Mouse (Mus musculus) Patski (cell line): ENCODE measurements around the gene Gp5. TPM values are rescaled to one million over a fixed set of nuclear protein-coding genes. Genes with fewer than 3 reads are reported as not detected.
A peak's percentile ranks its signal among the peaks of the same experiment; 100 is the strongest.

Experiments
- ATAC-seq: fragments of 100-300 bp; one replicate; pipeline ENCODE4 v1.8.0; 2021
- CTCF ChIA-PET: fragments of 350-600 bp; sonication (Branson Sonifier 250); formaldehyde crosslinking; loops from one replicate; lab custom pipeline; 2022; ENCODE audit warnings: inconsistent platforms; lab: Charles Lee
- POLR2A ChIA-PET: fragments of 350-600 bp; sonication (Branson Sonifier 250); formaldehyde crosslinking; loops from one replicate; lab custom pipeline; 2022; ENCODE audit warnings: antibody characterized with exemption, inconsistent platforms; lab: Charles Lee
- DNase-seq: peaks from one replicate; pipeline ENCODE4 v3.0.0-alpha.2; 2011; ENCODE audit warnings: low read depth, low spot score
- H3K27me3 ChIP-seq: fragments of 371-371 bp; one replicate; pipeline ENCODE4 v1.5.1; 2021
- CTCF ChIP-seq: fragments of 100-300 bp; IDR thresholded peaks from one replicate; pipeline ENCODE4 v1.5.1; 2021
- in situ Hi-C: fragments of 300-500 bp; cut with MboI; formaldehyde crosslinking; loops from 3 replicates; pipeline ENCODE4 v1.11.1; 2018; ENCODE audit warnings: low pct_unique_long_range_greater_than_20kb, mixed read lengths
- polyA plus RNA-seq: library from polyadenylated mRNA; unstranded; gene quantifications from one replicate; pipeline ENCODE4 v1.2.3, GENCODE M21; 2021

Gene Gp5
- polyA plus RNA-seq, 1 experiment from 2014 or later = 0.10 TPM

GRCm38 (mm10) chr16:30263156-30263555 lies 47.4 kb downstream of the Gp5 start:
- H3K27me3 ChIP-seq = no peaks in the 10 kb centered on the region
- POLR2A ChIA-PET = no interaction called here
- CTCF ChIA-PET = interaction anchor here (0.6 to 1.6 kb wide), 6 partner anchors 10 to 268 kb away, joined by 3 to 7 read pairs (median 4); no protein-coding TSS in a partner anchor
- DNase-seq (no peak), ATAC-seq (no peak)
- TF ChIP-seq CTCF = no peak
- in situ Hi-C loops = loop anchor here (25.0 kb wide), 1 partner anchor 799 kb away; no protein-coding TSS in a partner anchor

- ChIA-PET CTCF (interaction anchor here (0.6 to 1.6 kb wide), 6 partner anchors 10 to 269 kb away, joined by 3 to 7 read pairs (median 4); no protein-coding TSS in a partner anchor), POLR2A (no interaction called here)
- H3K27me3 ChIP-seq = no peaks in the 10 kb centered on the region
- in situ Hi-C loops = loop anchor here (25.0 kb wide), 1 partner anchor 800 kb away; no protein-coding TSS in a partner anchor
- ATAC-seq = no peak
- TF ChIP-seq CTCF = no peak
- DNase-seq = no peak
Observed at GRCm38 (mm10) chr16:30262664-30263063, 47.9 kb downstream of the Gp5 start.

- H3K27me3 ChIP-seq = no peaks in the 10 kb centered on the region
- ChIA-PET CTCF (interaction anchor here (1.1 to 1.6 kb wide), 4 partner anchors 9 to 54 kb away, joined by 4 to 7 read pairs (median 6); no protein-coding TSS in a partner anchor), POLR2A (no interaction called here)
- ATAC-seq (no peak), DNase-seq (no peak)
- TF ChIP-seq CTCF = no peak
- in situ Hi-C loops = loop anchor here (25.0 kb wide), 1 partner anchor 800 kb away; no protein-coding TSS in a partner anchor
Observed at GRCm38 (mm10) chr16:30262157-30262556, 48.4 kb downstream of the Gp5 start.

- ChIA-PET CTCF (interaction anchor here (1.3 to 2.0 kb wide), 2 partner anchors 9 to 10 kb away, joined by 5 read pairs; no protein-coding TSS in a partner anchor), POLR2A (no interaction called here)
- H3K27me3 ChIP-seq = no peaks in the 10 kb centered on the region
- DNase-seq (no peak), ATAC-seq (no peak)
- in situ Hi-C loops = loop anchor here (25.0 kb wide), 1 partner anchor 801 kb away; no protein-coding TSS in a partner anchor
- no peak for TF ChIP-seq CTCF
Observed at GRCm38 (mm10) chr16:30261341-30261740, 49.2 kb downstream of the Gp5 start.

- no peak for DNase-seq
- ChIA-PET CTCF (interaction anchor here (2.0 kb wide), 1 partner anchor 8 kb away, joined by 5 read pairs; no protein-coding TSS in a partner anchor), POLR2A (no interaction called here)
- H3K27me3 ChIP-seq = no peaks in the 10 kb centered on the region
- TF ChIP-seq CTCF = no peak
- in situ Hi-C loops = loop anchor here (25.0 kb wide), 1 partner anchor 802 kb away; no protein-coding TSS in a partner anchor
- ATAC-seq = no peak
Observed at GRCm38 (mm10) chr16:30260012-30260635, 50.5 kb downstream of the Gp5 start.

GRCm38 (mm10) chr16:30259444-30259843 lies 51.1 kb downstream of the Gp5 start:
- in situ Hi-C loops = loop anchor here (25.0 kb wide), 1 partner anchor 803 kb away; no protein-coding TSS in a partner anchor
- POLR2A ChIA-PET = no interaction called here
- no peak for DNase-seq
- CTCF ChIA-PET = interaction anchor here (1.1 to 2.0 kb wide), 2 partner anchors 8 to 55 kb away, joined by 4 to 5 read pairs; no protein-coding TSS in a partner anchor
- no peaks in the 10 kb centered on the region for H3K27me3 ChIP-seq
- no peak for ATAC-seq
- no peak for TF ChIP-seq CTCF

GRCm38 (mm10) chr16:30258441-30258840 lies 52.1 kb downstream of the Gp5 start:
- ATAC-seq (no peak), DNase-seq (no peak)
- no peak for TF ChIP-seq CTCF
- in situ Hi-C loops = loop anchor here (25.0 kb wide), 1 partner anchor 804 kb away; no protein-coding TSS in a partner anchor
- ChIA-PET POLR2A (no interaction called here), CTCF (interaction anchor here (1.1 to 1.6 kb wide), 2 partner anchors 56 to 253 kb away, joined by 4 to 5 read pairs; no protein-coding TSS in a partner anchor)
- no peaks in the 10 kb centered on the region for H3K27me3 ChIP-seq

- POLR2A ChIA-PET = interaction anchor here (1.3 kb wide), 1 partner anchor 9 kb away, joined by 6 read pairs; no protein-coding TSS in a partner anchor
- CTCF ChIA-PET = interaction anchor here (0.7 to 1.6 kb wide), 2 partner anchors 12 to 254 kb away, joined by 3 to 5 read pairs; no protein-coding TSS in a partner anchor
- no peak for TF ChIP-seq CTCF
- no peaks in the 10 kb centered on the region for H3K27me3 ChIP-seq
- ATAC-seq = peak; percentile 47
- in situ Hi-C loops = loop anchor here (25.0 kb wide), 1 partner anchor 805 kb away; no protein-coding TSS in a partner anchor
- peak; percentile 30 for DNase-seq
Observed at GRCm38 (mm10) chr16:30257718-30258117, 52.9 kb downstream of the Gp5 start.

Other genes with a start within 250 kb of the Gp5 start
- gene Hes1, start 246.4 kb downstream of the Gp5 start, polyA plus RNA-seq = 187 TPM
- not detected for gene Cpn2, start 43.3 kb downstream of the Gp5 start, polyA plus RNA-seq
- not detected for gene Lrrc15, start 27.5 kb downstream of the Gp5 start, polyA plus RNA-seq
- 84.9 TPM for gene Atp13a3, start 95.2 kb upstream of the Gp5 start, polyA plus RNA-seq
- 8.0 TPM for gene Tmem44, start 240.1 kb upstream of the Gp5 start, polyA plus RNA-seq